Mouse (Mus musculus) heart, embryonic 16.5 days (tissue): ENCODE data around the gene Dhx37. TPM values are rescaled to one million over a fixed set of nuclear protein-coding genes. Genes with fewer than 3 reads are reported as not detected.

Experiments
- ATAC-seq: fragments of 200-750 bp; cut with Nextera tagmentation; replicated peaks from 2 replicates; pipeline ENCODE4 v1.8.0; 2017; ENCODE audit warnings: moderate number of reproducible peaks; ENCODE audit not compliant: insufficient read depth, low FRiP score; ENCODE audit errors: extremely low read depth
- H3K27ac ChIP-seq: fragments of 300-500 bp; sonication (generic); 2 replicates; pipeline ENCODE4 v1.5.1; 2014; ENCODE audit warnings: mild to moderate bottlenecking, low read length, control low read depth, moderate library complexity
- H3K27me3 ChIP-seq: fragments of 300-500 bp; sonication (generic); 2 replicates; pipeline ENCODE4 v1.6.1; 2014; ENCODE audit warnings: low read length, mixed read lengths; ENCODE audit not compliant: control insufficient read depth, insufficient read depth
- H3K36me3 ChIP-seq: fragments of 300-500 bp; sonication (generic); 2 replicates; pipeline ENCODE4 v1.6.1; 2014; ENCODE audit not compliant: control insufficient read depth, insufficient read depth
- H3K4me1 ChIP-seq: fragments of 300-500 bp; sonication (generic); 2 replicates; pipeline ENCODE4 v1.6.1; 2014; ENCODE audit warnings: low read length, mixed read lengths; ENCODE audit not compliant: control insufficient read depth, insufficient read depth
- H3K4me2 ChIP-seq: fragments of 300-500 bp; sonication (generic); 2 replicates; pipeline ENCODE4 v1.6.1; 2014; ENCODE audit warnings: low read depth, mild to moderate bottlenecking, control low read depth, low read length
- H3K4me3 ChIP-seq: fragments of 300-500 bp; sonication (generic); 2 replicates; pipeline ENCODE4 v1.5.1; 2014; ENCODE audit warnings: mild to moderate bottlenecking, control low read depth, low read length
- H3K9ac ChIP-seq: fragments of 300-500 bp; sonication (generic); 2 replicates; pipeline ENCODE4 v1.6.1; 2014; ENCODE audit warnings: low read length, control low read depth
- H3K9me3 ChIP-seq: fragments of 300-500 bp; sonication (generic); replicated peaks from 2 replicates; pipeline ENCODE4 v1.6.1; 2016; ENCODE audit warnings: low read length; ENCODE audit not compliant: control insufficient read depth
- WGBS: fragments of 180-500 bp; shearing (Covaris S2); extraction: QIAGEN DNeasy Blood & Tissue Kit; methylation state at CpG from one replicate; pipeline ENCODE4 v1.1.7; 2014; 5-methylcytosine and 5-hydroxymethylcytosine counted together
- polyA plus RNA-seq: library from polyadenylated mRNA; unstranded; fragments of >200 nt; fragmentation: Nextera tagmentation; extraction: Ambion mirVana; gene quantifications from 2 replicates; pipeline ENCODE4 v1.2.1, GENCODE M21; 2015

Gene Dhx37
- polyA plus RNA-seq, 1 experiment from 2014 or later: 8.5 TPM

DNA sequence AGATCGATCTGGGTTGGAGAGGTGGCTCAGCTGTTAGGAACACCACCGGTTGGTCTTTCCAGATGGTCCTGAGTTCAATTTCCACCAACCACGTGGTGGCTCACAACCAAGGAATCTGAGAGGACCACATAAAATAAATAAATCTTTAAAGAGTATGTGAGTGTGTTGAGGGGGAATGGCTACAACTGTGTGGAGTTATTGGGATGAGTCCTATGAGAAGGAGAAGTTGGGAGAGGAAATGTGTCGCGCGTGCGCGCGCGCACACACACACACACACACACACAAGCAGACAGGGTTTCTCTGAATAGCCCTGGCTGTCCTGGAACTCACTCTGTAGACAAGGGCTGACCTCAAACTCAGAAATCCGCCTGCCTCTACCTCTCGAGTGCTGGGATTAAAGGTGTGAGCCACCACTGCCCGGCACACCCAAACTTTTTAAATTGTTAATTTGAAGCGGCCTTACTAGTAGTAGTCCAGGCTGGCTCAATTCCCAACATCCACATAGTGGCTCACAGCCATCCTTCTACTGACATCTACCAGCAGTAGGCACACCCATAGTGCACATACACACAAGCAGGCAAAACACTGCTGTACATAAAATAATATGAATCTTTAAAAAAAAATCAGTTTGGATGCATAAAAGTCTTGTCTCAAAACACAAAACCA is 25.9 kb downstream of the Dhx37 start:
- no peaks in the 10 kb centered on the region for H3K9me3 ChIP-seq
- H3K4me1 ChIP-seq: peaks cover 12% of the 10 kb centered on the region
- no peak overlapping the region for H3K4me2 ChIP-seq
- no peaks in the 10 kb centered on the region for H3K27me3 ChIP-seq
- ATAC-seq: no peak
- no peaks in the 10 kb centered on the region for H3K36me3 ChIP-seq
- H3K27ac ChIP-seq: no peak overlapping the region
- WGBS: 68% methylated on average over 14 of the region's 14 CpGs
- no peak overlapping the region for H3K4me3 ChIP-seq
- H3K9ac ChIP-seq: no peak overlapping the region

DNA sequence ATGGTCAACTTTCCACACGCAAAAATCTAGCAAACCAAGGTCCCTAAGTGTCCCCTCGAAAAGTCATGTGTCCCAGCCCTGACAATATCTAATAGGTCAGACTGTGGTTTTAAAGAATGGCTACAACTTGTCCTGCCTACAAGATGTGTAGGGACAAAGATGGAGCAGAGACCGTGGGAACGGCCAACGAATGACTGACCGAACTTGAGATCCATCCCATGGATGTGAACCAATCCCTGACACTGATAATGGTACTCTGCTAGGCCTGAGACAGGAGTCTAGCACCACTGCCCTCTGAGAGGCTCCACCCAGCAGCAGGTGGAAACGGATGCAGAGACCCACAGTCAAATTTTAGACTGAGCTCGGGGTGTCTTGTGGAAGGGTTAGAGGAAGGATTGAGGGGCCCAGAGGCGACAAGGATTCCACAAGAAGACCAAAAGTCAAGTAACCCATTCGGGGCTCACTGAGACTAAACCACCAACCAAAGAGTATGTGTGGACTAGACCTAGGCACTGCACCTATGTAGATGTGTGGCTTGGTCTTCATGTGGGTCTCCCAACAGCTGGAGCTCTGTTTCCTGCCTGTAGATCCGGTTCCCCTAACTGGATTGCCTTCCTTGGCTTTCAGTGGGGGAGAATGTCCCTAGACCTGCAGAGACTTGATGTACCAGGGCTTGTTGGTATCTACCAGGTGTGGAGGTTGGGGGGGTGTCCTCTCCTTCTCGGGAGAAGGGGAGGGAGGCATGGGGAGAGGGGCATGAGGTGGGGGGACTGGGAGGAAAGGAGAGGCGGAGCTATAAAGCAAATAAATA is 26.7 kb downstream of the Dhx37 start:
- Histone ChIP-seq H3K9ac (peak overlapping the region; percentile 78; the same call in 1 of the 2 replicates), H3K27ac (peak overlapping the region; percentile 96), H3K4me3 (peak overlapping the region; percentile 72), H3K4me1 (peaks cover 12% of the 10 kb centered on the region), H3K27me3 (no peaks in the 10 kb centered on the region), H3K36me3 (no peaks in the 10 kb centered on the region), H3K9me3 (no peaks in the 10 kb centered on the region), H3K4me2 (peak overlapping the region; percentile 87)
- no peak for ATAC-seq
- WGBS: 56% methylated on average over 13 of the region's 13 CpGs

DNA sequence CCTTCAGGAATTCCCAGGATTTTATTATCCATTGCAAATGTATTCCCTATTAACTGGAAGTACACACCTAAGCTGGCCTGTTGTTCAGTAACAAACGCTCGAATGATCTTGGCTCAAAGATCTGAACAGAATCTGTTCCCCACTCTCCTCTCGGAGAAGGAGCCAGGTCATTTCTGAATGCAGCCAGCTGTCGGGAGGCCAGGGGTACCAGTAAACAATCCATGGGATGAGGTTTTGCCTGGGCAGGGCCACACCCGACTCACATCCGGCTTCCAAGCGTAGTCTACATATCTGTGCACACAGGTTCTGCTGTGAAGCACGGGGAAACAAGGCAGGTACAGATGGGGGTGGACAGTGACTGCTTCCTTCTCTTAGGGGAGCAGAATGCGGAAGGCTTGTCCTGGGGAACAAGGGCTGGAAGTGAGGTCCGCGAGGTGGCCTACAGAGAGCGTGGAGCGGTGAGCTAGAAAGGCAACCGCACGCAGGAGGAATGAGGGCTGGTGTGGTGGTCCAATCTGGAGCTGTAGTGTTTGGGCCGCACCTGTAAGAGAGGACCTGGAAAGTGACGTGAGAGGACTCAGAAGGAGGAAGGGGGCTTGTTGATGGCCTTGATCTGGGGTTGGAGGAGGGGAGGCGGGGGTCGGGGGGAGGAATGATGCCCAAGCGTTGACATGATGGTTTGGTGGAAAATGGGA is 27.5 kb downstream of the Dhx37 start:
- peaks cover 12% of the 10 kb centered on the region for H3K4me1 ChIP-seq
- H3K36me3 ChIP-seq: no peaks in the 10 kb centered on the region
- peak overlapping the region; percentile 78 for H3K9ac ChIP-seq
- WGBS: 4% methylated on average over 20 of the region's 20 CpGs
- no peaks in the 10 kb centered on the region for H3K9me3 ChIP-seq
- H3K27ac ChIP-seq: peak overlapping the region; percentile 96
- peak overlapping the region; percentile 87 for H3K4me2 ChIP-seq
- H3K4me3 ChIP-seq: peak overlapping the region; percentile 72
- peak; percentile 26 for ATAC-seq
- H3K27me3 ChIP-seq: no peaks in the 10 kb centered on the region

DNA sequence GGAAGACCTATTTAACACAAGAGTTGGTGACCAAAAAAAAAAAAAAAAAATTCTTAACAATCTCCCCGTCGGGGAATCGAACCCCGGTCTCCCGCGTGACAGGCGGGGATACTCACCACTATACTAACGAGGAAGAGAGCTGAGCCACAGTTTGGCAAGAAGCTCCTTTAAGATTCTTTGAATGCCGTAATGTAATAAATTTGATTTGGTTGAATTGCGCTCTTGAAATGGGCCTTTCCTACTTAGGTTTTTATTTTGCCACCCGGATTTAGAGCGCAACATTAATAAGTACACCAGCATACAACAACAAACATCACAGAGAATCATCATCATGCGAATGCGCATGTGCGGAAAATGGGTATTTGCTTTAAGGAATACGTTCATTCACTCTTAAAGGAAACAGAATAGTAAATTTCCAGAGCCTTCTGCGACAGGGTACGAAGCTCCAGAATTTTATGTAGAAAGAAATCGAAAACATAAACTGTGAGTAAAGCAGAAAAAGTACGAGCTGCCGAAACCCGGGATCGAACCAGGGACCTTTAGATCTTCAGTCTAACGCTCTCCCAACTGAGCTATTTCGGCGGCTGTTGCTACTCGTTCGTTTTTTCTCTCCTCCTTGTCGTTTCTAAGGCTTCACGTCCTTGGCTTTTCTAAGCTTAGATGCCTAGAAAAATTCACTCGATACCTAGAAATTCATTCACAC is 28.2 kb downstream of the Dhx37 start:
- H3K9me3 ChIP-seq: no peaks in the 10 kb centered on the region
- peak overlapping the region; percentile 87 for H3K4me2 ChIP-seq
- peak overlapping the region; percentile 72 for H3K4me3 ChIP-seq
- no peaks in the 10 kb centered on the region for H3K36me3 ChIP-seq
- peak; percentile 53 for ATAC-seq
- under 1% methylated on average over 31 of the region's 31 CpGs for WGBS
- H3K27me3 ChIP-seq: no peaks in the 10 kb centered on the region
- peak overlapping the region; percentile 96 for H3K27ac ChIP-seq
- peak overlapping the region; percentile 78 for H3K9ac ChIP-seq
- peaks cover 12% of the 10 kb centered on the region for H3K4me1 ChIP-seq

DNA sequence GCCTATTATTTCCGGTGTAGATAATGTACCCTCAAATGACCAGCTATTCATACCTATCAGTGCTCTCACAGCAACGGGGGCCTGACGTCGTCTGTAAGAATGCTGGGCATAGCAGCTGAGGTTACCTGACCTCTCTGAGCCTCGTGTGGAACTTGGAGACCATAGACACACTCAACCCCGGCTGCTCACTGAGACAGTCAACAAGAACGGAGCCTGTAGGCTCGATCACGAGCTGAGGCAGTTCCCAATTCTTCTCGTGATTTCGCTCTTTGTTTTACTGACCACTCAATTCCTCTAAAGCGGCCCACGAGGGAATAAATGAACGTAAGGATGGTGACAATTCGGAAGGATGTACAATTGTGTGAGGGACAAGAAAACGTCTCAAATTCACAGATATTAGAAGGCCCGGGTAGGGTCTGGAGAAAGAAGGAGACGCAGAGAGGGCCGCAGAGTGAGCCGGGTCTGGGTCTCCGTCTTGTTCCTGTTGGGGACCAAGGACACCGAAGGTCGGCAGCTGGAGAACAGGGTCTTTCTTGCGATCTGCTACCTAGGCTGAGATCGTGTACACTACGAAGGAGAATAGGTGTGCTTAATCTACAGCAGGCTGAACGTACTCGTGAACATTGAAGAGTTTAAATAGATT is 28.9 kb downstream of the Dhx37 start:
- peak overlapping the region; percentile 71 for H3K4me2 ChIP-seq
- H3K36me3 ChIP-seq: no peaks in the 10 kb centered on the region
- peak overlapping the region; percentile 96 for H3K27ac ChIP-seq
- peak overlapping the region; percentile 72 for H3K4me3 ChIP-seq
- H3K9me3 ChIP-seq: no peaks in the 10 kb centered on the region
- peak; percentile 30 for ATAC-seq
- peaks cover 12% of the 10 kb centered on the region for H3K4me1 ChIP-seq
- peak overlapping the region; percentile 77 for H3K9ac ChIP-seq
- WGBS: under 1% methylated on average over 28 of the region's 28 CpGs
- H3K27me3 ChIP-seq: no peaks in the 10 kb centered on the region

DNA sequence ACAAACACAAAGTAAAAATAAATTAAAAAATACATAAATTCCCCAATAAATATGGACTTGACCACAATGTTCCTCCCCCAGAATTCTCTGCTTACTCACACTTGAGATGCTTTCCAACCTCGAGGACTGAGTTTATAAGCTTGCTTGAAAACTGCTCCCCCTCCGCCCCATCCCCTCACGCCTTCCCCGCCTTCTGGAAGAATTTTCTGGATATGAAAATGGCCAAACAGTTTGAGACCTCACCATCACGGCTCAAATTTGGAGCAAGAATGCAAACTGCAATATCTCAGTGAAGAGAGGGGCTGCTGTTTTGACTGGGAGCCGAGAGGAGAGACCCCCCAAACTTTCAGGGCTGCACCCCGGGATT is 29.4 kb downstream of the Dhx37 start:
- no peak for ATAC-seq
- Histone ChIP-seq H3K36me3 (no peaks in the 10 kb centered on the region), H3K27me3 (no peaks in the 10 kb centered on the region), H3K4me2 (peak overlapping the region; percentile 71), H3K9ac (peak overlapping the region; percentile 77), H3K27ac (peak overlapping the region; percentile 96), H3K9me3 (no peaks in the 10 kb centered on the region), H3K4me3 (peak overlapping the region; percentile 72), H3K4me1 (peaks cover 12% of the 10 kb centered on the region)
- 2% methylated on average over 7 of the region's 7 CpGs for WGBS

DNA sequence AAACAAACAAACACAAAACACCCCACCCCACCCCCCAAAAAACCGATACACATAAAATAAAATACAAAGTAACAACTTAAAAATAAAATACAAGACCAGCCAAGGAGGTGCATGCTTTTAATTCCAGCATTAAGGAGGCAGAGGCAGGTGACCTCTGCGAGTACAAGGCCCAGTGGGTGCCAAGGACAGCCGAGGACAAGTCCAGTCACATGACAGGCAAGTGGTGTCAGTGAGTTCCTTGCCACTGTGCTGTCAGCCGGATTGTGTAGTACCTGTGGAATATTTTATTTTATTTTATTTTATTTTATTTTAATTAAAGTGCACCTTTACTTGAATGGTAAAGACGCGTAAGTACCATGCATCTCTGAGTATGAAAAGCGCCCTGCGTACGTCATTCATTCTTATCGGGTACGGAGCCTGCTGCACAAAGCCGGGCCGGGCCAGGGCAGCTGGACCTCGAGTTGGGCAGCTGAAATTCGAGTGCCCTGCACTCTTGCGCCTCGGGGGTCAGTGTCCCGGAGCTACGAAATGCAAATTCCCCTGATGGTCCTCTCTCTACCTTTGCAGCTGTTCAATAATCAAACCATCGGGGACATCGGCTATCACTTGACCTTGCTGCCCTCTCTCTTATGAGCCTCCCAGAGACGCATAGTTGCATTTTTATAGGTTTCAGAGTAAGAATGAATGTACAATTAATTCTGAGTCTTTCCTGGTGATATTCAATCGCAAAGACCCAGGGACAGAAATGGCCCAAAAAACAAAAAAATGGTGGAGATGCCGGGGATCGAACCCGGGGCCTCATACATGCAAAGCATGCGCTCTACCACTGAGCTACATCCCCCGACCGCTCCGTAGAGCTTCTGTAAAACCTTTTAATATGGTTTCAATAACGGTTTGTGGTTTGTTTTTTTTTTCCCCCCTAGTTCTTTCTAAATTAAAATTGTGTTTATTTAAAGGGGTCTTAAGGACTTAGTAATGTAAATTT is 30.1 kb downstream of the Dhx37 start:
- no peaks in the 10 kb centered on the region for H3K9me3 ChIP-seq
- H3K4me3 ChIP-seq: peak overlapping the region; percentile 51
- peak overlapping the region; percentile 72 for H3K4me2 ChIP-seq
- 12% methylated on average over 31 of the region's 31 CpGs for WGBS
- no peak for ATAC-seq
- peak overlapping the region; percentile 65 for H3K9ac ChIP-seq
- no peaks in the 10 kb centered on the region for H3K27me3 ChIP-seq
- H3K4me1 ChIP-seq: peaks cover 12% of the 10 kb centered on the region
- H3K36me3 ChIP-seq: no peaks in the 10 kb centered on the region
- H3K27ac ChIP-seq: peak overlapping the region; percentile 76
